Mouse (Mus musculus): ENCODE results near the gene Gm21698. TPM values are rescaled to one million over a fixed set of nuclear protein-coding genes. Genes with fewer than 3 reads are reported as not detected.
"Not testable (repeated sequence)": the region's sequence is repeated elsewhere in the genome, so short reads cannot be mapped to it uniquely, and the experiment has no call there.

The Gm21698 gene
- polyA plus RNA-seq (2012; rRNA removed) = not detected in 2 replicates

DNA sequence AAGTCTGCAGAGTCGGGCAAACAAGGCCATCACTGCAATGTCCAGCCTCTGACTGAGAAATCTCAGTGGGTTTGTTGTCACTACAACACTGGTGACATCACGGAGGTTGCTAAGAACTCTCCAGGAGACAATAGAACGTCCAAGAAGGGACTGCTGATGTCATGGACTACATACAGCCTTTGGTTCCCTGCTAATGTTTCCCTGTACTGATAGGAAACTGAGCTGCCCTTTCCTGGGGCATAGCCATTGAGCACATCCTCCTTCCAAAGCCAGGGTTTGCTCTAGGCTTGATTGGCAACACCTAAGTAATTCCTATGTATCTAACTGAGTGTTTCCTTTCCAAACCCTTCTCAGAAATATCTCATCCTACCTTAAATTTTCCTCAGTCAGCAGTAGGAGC, at the start of gene Gm21698:
Gene Gm21698 (minus strand): TSS at position 101 of the 400 bp plus-strand sequence.
- DNase-seq (ENCODE audit: low read depth) = not testable (repeated sequence)

DNA sequence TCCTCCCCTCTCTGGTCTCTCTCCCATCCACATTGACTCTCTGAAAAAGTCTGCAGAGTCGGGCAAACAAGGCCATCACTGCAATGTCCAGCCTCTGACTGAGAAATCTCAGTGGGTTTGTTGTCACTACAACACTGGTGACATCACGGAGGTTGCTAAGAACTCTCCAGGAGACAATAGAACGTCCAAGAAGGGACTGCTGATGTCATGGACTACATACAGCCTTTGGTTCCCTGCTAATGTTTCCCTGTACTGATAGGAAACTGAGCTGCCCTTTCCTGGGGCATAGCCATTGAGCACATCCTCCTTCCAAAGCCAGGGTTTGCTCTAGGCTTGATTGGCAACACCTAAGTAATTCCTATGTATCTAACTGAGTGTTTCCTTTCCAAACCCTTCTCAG, 34.4 kb upstream of the Gm21698 start, which contains the start of gene Gm5862:
Gene Gm5862 (minus strand): TSS at position 101 of the 400 bp plus-strand sequence.
- not testable (repeated sequence) for DNase-seq (ENCODE audit: low read depth)

DNA sequence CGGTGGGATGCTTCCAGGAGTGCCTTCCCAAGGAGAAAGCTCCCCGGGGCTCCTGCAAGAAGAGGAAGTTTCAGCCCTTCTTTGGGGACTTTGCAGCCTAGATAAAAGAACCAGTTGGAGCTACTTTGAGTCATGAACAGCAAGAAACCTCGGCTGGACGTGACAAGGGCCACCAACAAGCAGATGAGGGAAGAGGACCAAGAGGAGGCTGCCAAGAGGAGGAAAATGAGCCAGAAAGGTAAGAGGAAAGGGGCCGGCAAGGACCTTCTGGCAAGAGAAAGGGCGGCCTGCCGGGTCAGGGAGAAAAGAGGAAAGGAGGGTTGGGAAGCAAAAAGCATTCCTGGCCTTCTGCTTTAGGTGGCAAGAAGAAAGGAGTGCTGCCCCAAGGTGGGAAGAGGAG, 19.2 kb upstream of the Gm21698 start:
- DNase-seq (ENCODE audit: low read depth) = not testable (repeated sequence)

DNA sequence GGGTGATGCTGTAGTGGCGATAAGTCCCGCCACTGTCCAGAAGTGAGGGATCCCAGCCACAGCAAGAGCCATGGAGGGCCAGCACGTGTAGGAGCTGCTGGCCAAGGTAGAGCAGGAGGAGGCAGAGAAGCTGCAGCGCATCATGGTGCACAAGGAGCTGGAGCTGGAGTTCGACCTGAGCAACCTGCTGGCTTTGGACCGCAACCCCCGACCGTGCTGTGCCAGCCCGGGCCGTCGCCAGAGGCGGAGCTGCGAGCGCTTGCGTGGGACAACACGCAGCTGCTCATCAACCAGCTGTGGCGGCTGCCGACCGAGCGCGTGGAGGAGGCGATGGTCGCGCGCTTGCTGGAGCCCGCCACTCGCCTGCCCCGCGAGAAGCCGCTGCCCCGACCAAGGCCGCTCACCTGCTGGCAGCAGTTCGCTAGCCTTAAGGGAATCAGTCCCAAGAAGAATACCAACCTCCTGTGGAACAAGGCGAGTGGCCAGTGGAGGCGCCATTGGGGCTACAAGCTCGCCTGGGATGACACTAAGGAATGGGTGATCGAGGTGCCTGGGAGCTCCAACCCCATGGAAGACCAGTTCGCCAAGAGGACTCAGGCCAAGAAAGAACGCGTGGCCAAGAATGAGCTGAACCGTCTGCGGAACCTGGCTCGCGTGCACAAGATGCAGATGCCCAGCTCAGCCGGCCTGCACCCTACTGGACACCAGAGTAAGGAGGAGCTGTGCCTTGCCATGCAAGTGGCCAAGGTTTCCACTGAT, 18.7 kb upstream of the Gm21698 start:
- DNase-seq (ENCODE audit: low read depth) = not testable (repeated sequence)

DNA sequence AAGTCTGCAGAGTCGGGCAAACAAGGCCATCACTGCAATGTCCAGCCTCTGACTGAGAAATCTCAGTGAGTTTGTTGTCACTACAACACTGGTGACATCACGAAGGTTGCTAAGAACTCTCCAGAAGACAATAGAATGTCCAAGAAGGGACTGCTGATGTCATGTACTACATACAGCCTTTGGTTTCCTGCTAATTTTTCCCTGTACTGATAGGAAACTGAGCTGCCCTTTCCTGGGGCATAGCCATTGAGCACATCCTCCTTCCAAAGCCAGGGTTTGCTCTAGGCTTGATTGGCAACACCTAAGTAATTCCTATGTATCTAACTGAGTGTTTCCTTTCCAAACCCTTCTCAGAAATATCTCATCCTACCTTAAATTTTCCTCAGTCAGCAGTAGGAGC, 16.2 kb upstream of the Gm21698 start, which contains the start of gene Gm1979:
Gene Gm1979 (minus strand): TSS at position 101 of the 400 bp plus-strand sequence.
- DNase-seq (ENCODE audit: low read depth) = not testable (repeated sequence)

DNA sequence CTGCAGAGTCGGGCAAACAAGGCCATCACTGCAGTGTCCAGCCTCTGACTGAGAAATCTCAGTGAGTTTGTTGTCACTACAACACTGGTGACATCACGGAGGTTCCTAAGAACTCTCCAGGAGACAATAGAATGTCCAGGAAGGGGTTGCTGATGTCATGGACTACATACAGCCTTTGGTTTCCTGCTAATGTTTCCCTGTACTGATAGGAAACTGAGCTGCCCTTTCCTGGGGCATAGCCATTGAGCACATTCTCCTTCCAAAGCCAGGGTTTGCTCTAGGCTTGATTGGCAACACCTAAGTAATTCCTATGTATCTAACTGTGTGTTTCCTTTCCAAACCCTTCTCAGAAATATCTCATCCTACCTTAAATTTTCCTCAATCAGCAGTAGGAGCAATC, 15.9 kb downstream of the Gm21698 start, which contains the start of gene Gm21680:
Gene Gm21680 (minus strand): TSS at position 101 of the 400 bp plus-strand sequence.
- DNase-seq (ENCODE audit: low read depth) = not testable (repeated sequence)

DNA sequence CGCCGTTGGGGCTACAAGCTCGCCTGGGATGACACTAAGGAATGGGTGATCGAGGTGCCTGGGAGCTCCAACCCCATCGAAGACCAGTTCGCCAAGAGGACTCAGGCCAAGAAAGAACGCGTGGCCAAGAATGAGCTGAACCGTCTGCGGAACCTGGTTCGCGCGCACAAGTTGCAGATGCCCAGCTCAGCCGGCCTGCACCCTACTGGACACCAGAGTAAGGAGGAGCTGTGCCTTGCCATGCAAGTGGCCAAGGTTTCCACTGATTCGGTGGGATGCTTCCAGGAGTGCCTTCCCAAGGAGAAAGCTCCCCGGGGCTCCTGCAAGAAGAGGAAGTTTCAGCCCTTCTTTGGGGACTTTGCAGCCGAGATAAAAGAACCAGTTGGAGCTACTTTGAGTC, 31.4 kb downstream of the Gm21698 start:
- DNase-seq (ENCODE audit: low read depth) = not testable (repeated sequence)

DNA sequence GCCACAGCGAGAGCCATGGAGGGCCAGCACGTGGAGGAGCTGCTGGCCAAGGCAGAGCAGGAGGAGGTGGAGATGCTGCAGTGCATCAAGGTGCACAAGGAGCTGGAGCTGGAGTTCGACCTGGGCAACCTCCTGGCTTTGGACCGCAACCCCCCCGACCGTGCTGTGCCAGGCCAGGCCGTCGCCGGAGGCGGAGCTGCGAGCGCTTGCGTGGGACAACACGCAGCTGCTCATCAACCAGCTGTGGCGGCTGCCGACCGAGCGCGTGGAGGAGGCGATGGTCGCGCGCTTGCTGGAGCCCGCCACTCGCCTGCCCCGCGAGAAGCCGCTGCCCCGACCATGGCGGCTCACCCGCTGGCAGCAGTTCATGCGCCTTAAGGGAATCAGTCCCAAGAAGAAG, 31.8 kb downstream of the Gm21698 start:
- not testable (repeated sequence) for DNase-seq (ENCODE audit: low read depth)

DNA sequence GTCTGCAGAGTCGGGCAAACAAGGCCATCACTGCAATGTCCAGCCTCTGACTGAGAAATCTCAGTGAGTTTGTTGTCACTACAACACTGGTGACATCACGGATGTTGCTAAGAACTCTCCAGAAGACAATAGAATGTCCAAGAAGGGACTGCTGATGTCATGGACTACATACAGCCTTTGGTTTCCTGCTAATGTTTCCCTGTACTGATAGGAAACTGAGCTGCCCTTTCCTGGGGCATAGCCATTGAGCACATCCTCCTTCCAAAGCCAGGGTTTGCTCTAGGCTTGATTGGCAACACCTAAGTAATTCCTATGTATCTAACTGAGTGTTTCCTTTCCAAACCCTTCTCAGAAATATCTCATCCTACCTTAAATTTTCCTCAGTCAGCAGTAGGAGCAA, 34.1 kb downstream of the Gm21698 start, which contains the start of gene Gm21671:
Gene Gm21671 (minus strand): TSS at position 101 of the 400 bp plus-strand sequence.
- DNase-seq (ENCODE audit: low read depth) = not testable (repeated sequence)

DNA sequence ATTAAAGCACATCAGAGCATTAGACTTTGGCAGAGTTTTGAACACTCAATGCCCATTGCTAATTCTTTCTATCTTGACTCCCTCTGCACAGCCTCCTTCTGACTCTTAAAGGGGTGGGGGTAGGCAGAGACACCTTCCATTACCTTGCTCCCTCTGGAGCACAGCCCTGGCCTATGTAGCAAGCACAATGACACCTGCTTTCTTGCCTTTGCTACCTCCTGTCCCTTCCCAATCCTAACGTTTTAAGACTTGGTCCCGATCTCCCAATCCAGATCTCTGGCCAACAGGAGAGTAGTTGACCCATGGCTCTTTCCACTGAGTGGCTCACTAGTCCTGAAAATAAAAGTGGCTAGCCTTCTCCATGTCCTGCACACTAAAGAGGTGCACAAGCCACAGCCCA, 43.1 kb downstream of the Gm21698 start:
- not testable (repeated sequence) for DNase-seq (ENCODE audit: low read depth)

DNA sequence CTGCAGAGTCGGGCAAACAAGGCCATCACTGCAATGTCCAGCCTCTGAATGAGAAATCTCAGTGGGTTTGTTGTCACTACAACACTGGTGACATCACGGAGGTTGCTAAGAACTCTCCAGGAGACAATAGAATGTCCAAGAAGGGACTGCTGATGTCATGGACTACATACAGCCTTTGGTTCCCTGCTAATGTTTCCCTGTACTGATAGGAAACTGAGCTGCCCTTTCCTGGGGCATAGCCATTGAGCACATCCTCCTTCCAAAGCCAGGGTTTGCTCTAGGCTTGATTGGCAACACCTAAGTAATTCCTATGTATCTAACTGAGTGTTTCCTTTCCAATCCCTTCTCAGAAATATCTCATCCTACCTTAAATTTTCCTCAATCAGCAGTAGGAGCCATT, 46.2 kb downstream of the Gm21698 start, which contains the start of gene Gm21663:
Gene Gm21663 (minus strand): TSS at position 101 of the 400 bp plus-strand sequence.
- DNase-seq (ENCODE audit: low read depth) = not testable (repeated sequence)

Other genes with a start within 250 kb of the Gm21698 start
- 3.5 and 4.3 TPM in 2 replicates for gene Actr3b, start 228.7 kb downstream of the Gm21698 start, polyA plus RNA-seq (2012; rRNA removed)
- gene Gm21663, start 46.3 kb downstream of the Gm21698 start, polyA plus RNA-seq (2012; rRNA removed) = not detected in 2 replicates
- gene Gm21671, start 34.2 kb downstream of the Gm21698 start, polyA plus RNA-seq (2012; rRNA removed) = 0.04 TPM in 1 of 2 replicates, not detected in the other
- not detected in 2 replicates for gene Gm21680, start 16.0 kb downstream of the Gm21698 start, polyA plus RNA-seq (2012; rRNA removed)
- not detected in 2 replicates for gene Gm1979, start 16.1 kb upstream of the Gm21698 start, polyA plus RNA-seq (2012; rRNA removed)
- gene Gm5862, start 34.3 kb upstream of the Gm21698 start, polyA plus RNA-seq (2012; rRNA removed) = not detected in 2 replicates
- gene Speer4a, start 50.9 kb upstream of the Gm21698 start, polyA plus RNA-seq (2012; rRNA removed) = 0.04 TPM in 1 of 2 replicates, not detected in the other
- gene Gm7347, start 69.9 kb upstream of the Gm21698 start, polyA plus RNA-seq (2012; rRNA removed) = not detected in 2 replicates
- gene Gm10471, start 100.6 kb upstream of the Gm21698 start, polyA plus RNA-seq (2012; rRNA removed) = not detected in 2 replicates
- not detected in 2 replicates for gene 5031410I06Rik, start 116.7 kb upstream of the Gm21698 start, polyA plus RNA-seq (2012; rRNA removed)
- gene Gm10220, start 132.8 kb upstream of the Gm21698 start, polyA plus RNA-seq (2012; rRNA removed) = not detected in 2 replicates